Mouse (Mus musculus): ENCODE results near the gene Pde1a.

DNA sequence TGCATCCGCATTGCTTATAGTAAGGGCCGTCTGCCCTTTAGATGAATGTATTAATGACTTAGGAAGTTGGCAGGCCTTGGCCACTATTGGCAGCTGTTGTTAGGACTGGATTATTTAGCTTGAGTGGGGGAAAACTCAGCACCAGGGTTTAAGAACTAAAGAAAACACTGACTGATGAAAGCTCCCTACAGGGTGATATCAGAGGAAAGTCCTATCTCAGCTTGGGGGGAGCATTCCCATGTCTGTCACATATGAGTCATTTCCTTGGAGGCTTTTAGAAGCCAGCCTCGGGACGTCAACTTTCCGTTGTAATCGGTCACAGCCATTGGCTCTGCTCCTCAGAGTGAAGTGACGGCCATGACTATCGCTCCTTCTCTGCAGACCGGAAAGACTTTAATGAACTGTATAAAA, 146.0 kb downstream of the Pde1a start:
- TF ChIP-seq CTCF (IDR thresholded peaks at IDR 0.05; ENCODE audit: low read depth), result no peak
- TF ChIP-seq EP300 (optimal IDR thresholded peaks at IDR 0.05), result no peak
